Mouse (Mus musculus): ENCODE data around the gene Nrxn3. TPM values are rescaled to one million over a fixed set of nuclear protein-coding genes. Genes with fewer than 3 reads are reported as not detected.

Nrxn3 gene
- polyA plus RNA-seq, 1 experiment from 2014 or later: 99.5 TPM

DNA sequence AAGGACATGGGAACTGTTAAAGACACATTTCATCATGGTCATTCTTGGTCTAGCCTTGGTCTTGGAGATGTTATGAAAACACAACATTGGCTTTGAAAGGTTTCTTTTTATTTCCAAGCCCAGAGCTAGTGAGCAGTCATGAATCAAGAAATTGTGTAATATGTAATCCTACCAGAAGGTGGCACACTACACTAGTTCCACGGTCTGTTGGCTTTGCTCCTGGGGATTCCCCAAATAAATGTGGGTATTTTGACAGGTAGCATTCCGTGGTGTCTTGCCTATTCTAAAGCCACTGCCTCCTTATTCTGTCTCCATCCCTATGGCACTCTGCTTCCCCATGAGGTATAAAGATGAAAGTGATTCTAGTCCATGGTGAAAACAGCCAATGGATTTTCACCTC lies 269.5 kb downstream of the Nrxn3 start:
- Histone ChIP-seq H3K4me3 (no peak overlapping the region), H3K27ac (replicated peaks) (no peak overlapping the region), H3K4me2 (replicated peaks) (no peak overlapping the region), H3K9me3 (no peaks in the 10 kb centered on the region), H3K9ac (replicated peaks) (no peak overlapping the region), H3K4me1 (no peaks in the 10 kb centered on the region), H3K27me3 (no peaks in the 10 kb centered on the region), H3K36me3 (no peaks in the 10 kb centered on the region)
- WGBS: 2% methylated on average over 2 of the region's 2 CpGs
- no peak; the same call in 1 of the 2 replicates for ATAC-seq (replicated peaks)

DNA sequence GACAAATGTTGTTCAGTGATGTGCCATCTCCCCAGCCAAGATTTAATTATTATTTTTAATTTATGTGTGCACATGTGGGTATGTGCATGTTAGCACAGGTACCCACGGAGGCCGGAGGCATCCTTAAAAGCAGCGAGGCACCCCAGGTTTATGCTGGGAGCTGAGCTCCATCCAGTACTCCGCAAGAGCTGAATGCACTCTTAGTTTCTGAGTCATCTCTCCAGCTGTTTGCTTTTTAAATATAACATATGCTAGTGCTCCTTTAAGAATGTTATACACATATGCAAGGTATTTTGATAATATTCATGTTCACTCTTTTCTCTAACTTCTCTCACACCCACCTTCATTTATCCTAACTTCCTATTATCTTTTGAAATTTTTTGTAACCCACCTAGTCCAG lies 271.1 kb downstream of the Nrxn3 start:
- no peaks in the 10 kb centered on the region for H3K9me3 ChIP-seq
- WGBS: 92% methylated on average over 4 of the region's 4 CpGs
- no peak for ATAC-seq (replicated peaks)
- H3K27ac ChIP-seq (replicated peaks): no peak overlapping the region
- H3K4me3 ChIP-seq: no peak overlapping the region
- H3K36me3 ChIP-seq: no peaks in the 10 kb centered on the region
- no peaks in the 10 kb centered on the region for H3K27me3 ChIP-seq
- H3K4me2 ChIP-seq (replicated peaks): no peak overlapping the region
- no peaks in the 10 kb centered on the region for H3K4me1 ChIP-seq
- H3K9ac ChIP-seq (replicated peaks): no peak overlapping the region

GRCm38 (mm10) chr12:89016436-89016835 lies 293.8 kb downstream of the Nrxn3 start:
- H3K27ac ChIP-seq (replicated peaks): no peak overlapping the region
- WGBS: 83% methylated on average over 1 of the region's 1 CpGs
- ATAC-seq (replicated peaks): no peak

DNA sequence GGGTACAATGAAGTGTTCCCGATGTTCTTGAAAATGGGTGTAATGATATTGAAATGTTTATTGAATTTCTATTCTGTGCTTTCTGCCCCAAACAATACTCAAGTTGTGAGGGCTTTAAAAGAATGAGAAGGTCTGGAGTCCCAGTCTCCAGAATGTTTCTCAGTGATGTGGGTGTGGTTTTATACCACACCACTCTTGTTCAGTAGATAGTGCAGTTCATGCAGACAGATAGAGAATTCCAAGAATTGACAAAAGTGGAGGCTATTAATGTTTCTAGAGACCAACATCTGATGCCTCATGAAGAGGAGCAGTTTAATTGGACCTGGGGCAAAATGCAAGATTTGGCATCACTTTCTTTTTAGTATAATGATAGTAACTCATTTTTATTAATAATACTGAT lies 302.5 kb downstream of the Nrxn3 start:
- H3K27me3 ChIP-seq: no peaks in the 10 kb centered on the region
- H3K4me1 ChIP-seq: no peaks in the 10 kb centered on the region
- no peaks in the 10 kb centered on the region for H3K9me3 ChIP-seq
- H3K27ac ChIP-seq (replicated peaks): no peak overlapping the region
- no peak overlapping the region for H3K4me2 ChIP-seq (replicated peaks)
- no peak for ATAC-seq (replicated peaks)
- no peaks in the 10 kb centered on the region for H3K36me3 ChIP-seq
- H3K4me3 ChIP-seq: no peak overlapping the region
- H3K9ac ChIP-seq (replicated peaks): no peak overlapping the region
- WGBS: 93% methylated on average over 1 of the region's 1 CpGs

More at GRCm38 (mm10) chr12:89016436-89016835, 293.8 kb downstream of the Nrxn3 start:
- Histone ChIP-seq H3K36me3 (no peaks in the 10 kb centered on the region), H3K4me2 (replicated peaks) (no peak overlapping the region), H3K4me1 (0 out of 2 replicates have a peak, but pooled peaks cover 4% of the 10 kb centered on the region), H3K27me3 (no peaks in the 10 kb centered on the region), H3K9me3 (no peaks in the 10 kb centered on the region), H3K4me3 (no peak overlapping the region), H3K9ac (replicated peaks) (no peak overlapping the region)

- WGBS: 44% methylated on average over 4 of the region's 4 CpGs
- Histone ChIP-seq H3K27me3 (no peaks in the 10 kb centered on the region), H3K4me3 (no peak overlapping the region), H3K36me3 (no peaks in the 10 kb centered on the region), H3K27ac (replicated peaks) (no peak overlapping the region), H3K9me3 (no peaks in the 10 kb centered on the region), H3K4me1 (peaks cover 8% of the 10 kb centered on the region; the same call in 1 of the 2 replicates), H3K4me2 (replicated peaks) (no peak overlapping the region), H3K9ac (replicated peaks) (no peak overlapping the region)
- 0 out of 2 replicates have a peak, but pooled peaks have one; percentile 41 for ATAC-seq (replicated peaks)
Measured at GRCm38 (mm10) chr12:89035984-89036618, 313.4 kb downstream of the Nrxn3 start.

GRCm38 (mm10) chr12:89040151-89040550 lies 317.5 kb downstream of the Nrxn3 start:
- Histone ChIP-seq H3K4me1 (peaks cover 8% of the 10 kb centered on the region; the same call in 1 of the 2 replicates), H3K27me3 (no peaks in the 10 kb centered on the region), H3K36me3 (no peaks in the 10 kb centered on the region), H3K27ac (replicated peaks) (no peak overlapping the region), H3K4me3 (no peak overlapping the region), H3K4me2 (replicated peaks) (no peak overlapping the region), H3K9me3 (no peaks in the 10 kb centered on the region), H3K9ac (replicated peaks) (no peak overlapping the region)
- no peak for ATAC-seq (replicated peaks)

DNA sequence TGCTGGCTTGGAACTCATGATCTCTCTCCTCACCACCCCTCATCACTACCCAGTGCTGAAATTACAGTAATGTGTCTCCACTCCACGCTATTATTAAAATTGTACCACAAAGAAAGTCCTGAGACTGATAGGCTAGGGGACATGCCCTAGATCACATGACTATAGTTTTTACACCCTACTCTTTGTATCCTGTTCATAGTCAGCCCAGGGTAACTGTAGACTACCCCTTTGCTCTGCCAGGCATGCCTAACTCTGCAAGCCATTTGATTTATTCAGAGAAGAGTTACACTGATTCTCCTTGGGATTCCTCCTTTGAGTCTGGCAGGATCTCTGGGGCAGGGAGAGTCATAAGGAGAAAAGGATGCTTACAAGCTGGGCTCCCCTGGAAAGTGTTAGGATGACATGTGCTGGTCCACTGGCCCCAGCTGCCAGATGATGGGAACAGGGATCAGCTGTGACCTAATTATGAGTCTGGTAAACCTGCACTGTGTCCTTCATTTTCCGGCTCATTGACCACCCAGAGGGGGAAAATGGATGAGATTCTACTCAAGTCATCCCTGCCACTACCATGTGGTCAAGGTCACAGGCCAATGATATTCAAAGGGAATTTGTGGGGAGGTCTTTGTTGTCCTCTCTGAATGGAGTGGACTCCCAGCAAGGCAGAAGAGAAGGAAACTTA lies 318.9 kb downstream of the Nrxn3 start:
- Histone ChIP-seq H3K4me1 (no peaks in the 10 kb centered on the region), H3K27me3 (no peaks in the 10 kb centered on the region), H3K4me3 (no peak overlapping the region), H3K36me3 (no peaks in the 10 kb centered on the region), H3K27ac (replicated peaks) (no peak overlapping the region), H3K9ac (replicated peaks) (no peak overlapping the region), H3K9me3 (no peaks in the 10 kb centered on the region), H3K4me2 (replicated peaks) (no peak overlapping the region)
- no peak for ATAC-seq (replicated peaks)
- WGBS: 72% methylated on average over 2 of the region's 2 CpGs

DNA sequence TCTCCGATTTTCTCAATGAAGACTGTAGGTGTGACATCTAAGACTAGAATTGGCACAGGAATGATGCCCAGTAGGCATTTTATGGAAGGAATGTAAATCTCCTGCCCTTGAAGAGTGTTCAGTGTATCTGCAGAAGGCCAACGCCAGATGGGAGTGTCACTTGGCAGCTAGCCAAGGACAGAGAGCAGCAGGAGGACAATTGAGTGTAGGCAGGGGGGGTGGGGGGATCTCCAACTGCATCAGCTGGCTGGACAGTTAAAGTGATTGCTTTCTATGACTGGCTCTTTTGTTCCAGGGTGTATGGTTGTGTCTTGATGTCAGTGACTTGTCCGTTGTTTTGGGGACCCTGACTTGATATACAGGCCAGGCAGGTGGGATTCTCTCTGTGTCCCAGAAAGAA lies 326.6 kb downstream of the Nrxn3 start:
- H3K27ac ChIP-seq (replicated peaks): no peak overlapping the region

DNA sequence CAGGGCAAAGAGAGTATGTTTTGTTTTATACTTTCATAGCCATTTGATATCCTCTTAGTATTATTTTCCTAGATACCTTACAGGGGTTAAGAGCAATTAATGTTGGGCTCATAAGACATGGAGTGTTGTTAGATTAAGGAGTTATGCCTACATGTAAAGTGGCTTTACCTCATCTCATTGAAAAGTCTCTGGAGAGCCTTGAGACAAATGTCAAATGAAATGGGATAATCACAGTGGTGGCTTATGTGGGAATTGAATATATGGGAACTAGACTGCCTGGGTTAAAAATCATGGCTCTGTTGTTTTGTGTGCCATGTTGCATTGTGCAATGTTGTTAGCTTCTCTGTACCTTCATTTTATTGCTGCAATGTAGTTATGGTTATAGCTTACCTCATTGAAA lies 327.0 kb downstream of the Nrxn3 start:
- no peak for ATAC-seq (replicated peaks)
- H3K27ac ChIP-seq (replicated peaks): no peak overlapping the region
- H3K27me3 ChIP-seq: no peaks in the 10 kb centered on the region
- H3K4me2 ChIP-seq (replicated peaks): no peak overlapping the region
- H3K9ac ChIP-seq (replicated peaks): no peak overlapping the region
- H3K9me3 ChIP-seq: no peaks in the 10 kb centered on the region
- no peaks in the 10 kb centered on the region for H3K36me3 ChIP-seq
- H3K4me1 ChIP-seq: no peaks in the 10 kb centered on the region
- no peak overlapping the region for H3K4me3 ChIP-seq

More for the DNA sequence above, 326.6 kb downstream of the Nrxn3 start:
- no peak for ATAC-seq (replicated peaks)
- Histone ChIP-seq H3K27me3 (no peaks in the 10 kb centered on the region), H3K4me2 (replicated peaks) (no peak overlapping the region), H3K36me3 (no peaks in the 10 kb centered on the region), H3K9me3 (no peaks in the 10 kb centered on the region), H3K4me1 (no peaks in the 10 kb centered on the region), H3K4me3 (no peak overlapping the region), H3K9ac (replicated peaks) (no peak overlapping the region)
- WGBS: 13% methylated on average over 3 of the region's 3 CpGs

DNA sequence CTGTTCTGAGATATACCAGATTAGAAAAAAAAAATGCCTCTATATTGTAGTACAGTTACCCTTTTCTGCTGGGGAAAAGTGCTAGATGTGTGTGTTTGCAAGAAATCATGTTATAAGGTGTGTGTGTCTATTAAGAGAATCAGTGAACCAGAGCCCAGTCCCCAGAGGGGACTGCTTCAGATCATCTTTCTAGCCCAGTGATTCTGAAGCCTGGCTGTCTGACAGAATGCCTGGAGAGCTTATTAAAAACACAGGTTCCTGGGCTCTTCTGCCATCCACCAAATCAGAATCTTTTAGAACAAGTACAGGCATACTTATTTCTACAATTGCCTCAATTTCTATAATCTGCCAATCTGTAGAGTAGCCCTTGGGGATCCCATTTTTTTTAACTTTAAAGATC lies 349.8 kb downstream of the Nrxn3 start:
- no peak overlapping the region for H3K27ac ChIP-seq (replicated peaks)
- no peak overlapping the region for H3K4me3 ChIP-seq
- ATAC-seq (replicated peaks): no peak
- no peaks in the 10 kb centered on the region for H3K9me3 ChIP-seq
- H3K36me3 ChIP-seq: no peaks in the 10 kb centered on the region
- no peak overlapping the region for H3K4me2 ChIP-seq (replicated peaks)
- H3K9ac ChIP-seq (replicated peaks): no peak overlapping the region
- H3K4me1 ChIP-seq: peaks cover 8% of the 10 kb centered on the region; the same call in 1 of the 2 replicates
- no peaks in the 10 kb centered on the region for H3K27me3 ChIP-seq

DNA sequence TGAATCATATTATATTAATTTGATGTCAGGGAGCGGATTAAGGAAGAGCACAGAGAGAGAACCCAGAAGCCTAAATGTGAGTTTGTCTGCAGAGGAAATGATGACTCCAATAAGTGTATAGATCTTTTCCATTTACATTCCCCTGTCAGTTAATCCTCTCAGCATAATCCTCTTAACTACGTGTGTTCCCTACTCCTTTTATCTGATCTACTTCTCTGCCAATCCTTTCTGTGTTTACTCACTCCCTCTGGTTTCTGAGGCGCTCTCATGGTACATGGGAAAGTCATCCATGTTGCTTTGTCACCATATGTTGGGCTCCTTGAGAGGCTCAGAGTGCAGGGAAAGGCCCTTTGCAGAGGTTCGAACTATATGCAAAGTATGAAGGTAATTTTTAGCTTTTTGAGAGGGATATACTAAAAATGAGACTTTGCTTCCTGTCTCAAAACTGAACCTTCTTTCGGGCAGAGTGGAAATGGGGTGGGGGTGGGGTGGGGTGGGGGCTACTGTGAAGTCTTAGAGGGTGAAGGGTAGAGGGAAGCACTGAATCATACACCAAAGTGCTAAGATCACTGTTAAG lies 350.6 kb downstream of the Nrxn3 start:
- Histone ChIP-seq H3K4me2 (replicated peaks) (no peak overlapping the region), H3K9ac (replicated peaks) (no peak overlapping the region), H3K9me3 (no peaks in the 10 kb centered on the region), H3K36me3 (no peaks in the 10 kb centered on the region), H3K4me3 (no peak overlapping the region), H3K27me3 (no peaks in the 10 kb centered on the region), H3K4me1 (peaks cover 8% of the 10 kb centered on the region; the same call in 1 of the 2 replicates), H3K27ac (replicated peaks) (no peak overlapping the region)
- WGBS: 47% methylated on average over 5 of the region's 5 CpGs
- ATAC-seq (replicated peaks): no peak

- 14% methylated on average over 10 of the region's 10 CpGs for WGBS
- Histone ChIP-seq H3K27ac (replicated peaks) (peak overlapping the region; percentile 0; the same call in 1 of the 2 replicates), H3K4me1 (peaks cover 8% of the 10 kb centered on the region; the same call in 1 of the 2 replicates), H3K4me2 (replicated peaks) (no peak overlapping the region; the same call in 1 of the 2 replicates), H3K36me3 (no peaks in the 10 kb centered on the region), H3K4me3 (no peak overlapping the region), H3K9ac (replicated peaks) (no peak overlapping the region), H3K27me3 (no peaks in the 10 kb centered on the region), H3K9me3 (no peaks in the 10 kb centered on the region)
- ATAC-seq (replicated peaks): no peak
Measured at GRCm38 (mm10) chr12:89074551-89075295, 352.0 kb downstream of the Nrxn3 start.

Measured in forebrain, embryonic 15.5 days (tissue).